Mouse (Mus musculus) kidney, postnatal 4 days (tissue): ENCODE results near the gene Kctd17.

Experiments
- DNase-seq, 2 experiments: peaks; one replicate each; pipeline ENCODE4 v3.0.0; 2021; ENCODE audit warnings: mixed read lengths in 2 of 2

Gene Kctd17

GRCm38 (mm10) chr15:78428391-78429138, at the start of gene Kctd17:
Gene Kctd17, plus strand, starts transcription at chr15:78428564.
- peak; percentile 85 to 88 for DNase-seq

GRCm38 (mm10) chr15:78380208-78380607, 48.2 kb upstream of the Kctd17 start:
- no peak for DNase-seq

DNA sequence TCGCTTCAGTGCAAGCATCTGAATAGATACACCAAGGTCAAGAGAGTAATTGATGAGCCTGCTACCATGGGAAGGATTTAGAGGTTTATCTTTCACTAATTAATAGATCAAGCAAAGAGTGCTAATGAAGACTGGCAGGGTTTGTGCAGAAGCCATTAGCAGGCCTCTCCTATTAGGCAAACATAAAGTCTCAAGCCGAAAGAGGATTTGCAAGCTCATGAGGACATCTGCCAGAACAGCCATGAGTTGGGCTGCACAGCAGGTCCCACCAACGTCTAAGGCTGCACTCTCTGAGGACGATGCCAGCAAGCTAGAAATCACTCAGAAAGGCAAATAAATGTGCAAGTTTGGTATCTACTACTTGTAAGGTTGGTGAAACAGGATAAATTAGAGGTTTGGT, 47.6 kb upstream of the Kctd17 start:
- DNase-seq: no peak

GRCm38 (mm10) chr15:78382115-78382514, 46.2 kb upstream of the Kctd17 start:
- no peak for DNase-seq

GRCm38 (mm10) chr15:78383450-78384219, 44.7 kb upstream of the Kctd17 start:
- peak; percentile 29 to 47 for DNase-seq

DNA sequence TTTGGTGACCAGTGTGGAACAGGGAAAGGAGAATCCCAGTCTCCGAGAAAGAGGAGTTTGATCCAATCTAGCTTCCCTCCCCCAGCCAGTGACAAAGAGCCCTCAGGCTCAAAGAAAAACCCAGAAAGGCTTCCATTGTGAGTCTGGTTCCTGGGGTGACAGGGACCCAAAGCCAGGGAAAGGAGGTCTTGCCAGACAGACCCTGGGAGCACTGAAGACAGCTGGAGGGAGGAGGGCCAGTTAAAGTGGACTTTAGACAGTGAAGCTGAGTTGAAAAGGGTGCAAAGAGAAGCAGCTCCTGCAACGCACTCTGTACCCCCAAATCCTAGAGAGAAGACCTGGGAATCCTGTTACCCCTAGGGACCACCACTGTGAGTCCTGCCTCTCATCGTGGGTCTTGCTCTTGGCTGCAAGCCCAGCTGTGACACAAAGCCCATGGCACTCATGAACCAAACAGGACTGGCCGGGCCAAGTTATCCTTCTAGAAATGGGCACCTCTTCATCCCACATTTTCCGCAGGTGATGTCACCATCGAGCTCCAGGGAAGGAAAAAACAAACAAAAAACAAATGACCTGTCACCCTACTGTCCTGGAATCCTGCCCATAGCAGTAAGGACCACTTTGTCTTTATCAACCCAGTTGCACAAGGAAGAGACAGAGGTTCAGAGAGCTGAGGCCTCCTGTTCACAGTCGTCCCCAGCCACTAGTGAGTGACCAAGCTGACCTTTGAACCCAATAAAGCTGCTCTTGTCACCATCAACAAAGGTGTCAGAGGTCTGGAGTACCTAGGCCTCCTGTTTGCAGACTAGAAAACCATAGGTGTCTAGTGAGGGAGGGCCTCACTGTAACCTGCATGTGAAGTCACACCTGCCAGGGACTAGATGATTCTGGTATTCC, 43.9 kb upstream of the Kctd17 start:
- no peak for DNase-seq

GRCm38 (mm10) chr15:78385564-78385963, 42.8 kb upstream of the Kctd17 start:
- no peak for DNase-seq

- DNase-seq: no peak
Observed at GRCm38 (mm10) chr15:78390855-78391254, 37.5 kb upstream of the Kctd17 start.

DNA sequence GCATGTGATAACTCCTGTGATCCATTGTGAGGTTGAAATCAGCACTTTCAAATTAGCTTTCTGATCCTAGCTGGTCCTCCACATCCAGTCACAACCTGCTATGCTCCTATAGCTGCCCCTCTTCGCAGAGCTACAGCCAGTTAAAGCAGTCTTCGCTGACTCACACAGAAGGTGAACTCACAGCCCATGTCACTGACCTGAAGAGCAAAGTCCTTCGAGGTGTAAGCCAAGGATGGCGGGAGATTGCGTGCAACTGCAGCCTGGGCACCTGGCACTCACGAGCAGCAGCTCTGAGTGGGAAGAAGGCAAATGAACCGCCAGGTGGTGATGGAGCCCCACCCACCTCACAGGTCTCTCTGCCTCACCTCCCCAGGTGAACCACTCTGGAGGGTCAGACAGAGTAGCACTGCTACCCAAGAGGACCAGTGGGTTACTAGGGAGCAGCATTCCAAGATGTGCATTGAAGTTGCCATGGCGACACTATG, 32.8 kb upstream of the Kctd17 start, which contains the start of gene Tex33:
Tex33 (minus strand) TSS at position 435 of the 485 bp plus-strand sequence.
- DNase-seq: no peak

GRCm38 (mm10) chr15:78401345-78401744, 27.0 kb upstream of the Kctd17 start:
- DNase-seq: no peak

GRCm38 (mm10) chr15:78401921-78402320, 26.4 kb upstream of the Kctd17 start:
- peak; percentile 64 to 73 for DNase-seq

DNA sequence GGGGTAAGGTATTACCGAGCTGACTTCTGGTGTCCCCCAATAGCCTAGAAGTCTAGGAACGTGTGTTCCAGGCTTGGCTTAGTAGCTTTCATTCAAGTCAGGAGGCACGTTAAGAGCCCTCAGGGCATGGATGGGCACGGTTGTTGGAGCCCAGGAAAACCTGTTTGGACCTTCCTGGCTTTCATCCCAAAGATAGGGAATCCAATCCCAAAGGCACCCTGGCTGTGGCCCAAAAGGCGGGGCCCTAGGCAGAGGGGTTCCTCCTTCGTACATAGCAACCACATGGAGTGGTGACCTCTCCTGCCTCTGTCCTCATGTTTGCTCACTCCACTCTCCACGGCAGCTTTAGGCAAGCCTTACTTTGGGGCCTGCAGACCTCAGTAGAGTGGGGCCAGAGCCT, 25.9 kb upstream of the Kctd17 start:
- DNase-seq: peak; percentile 30 to 50

DNA sequence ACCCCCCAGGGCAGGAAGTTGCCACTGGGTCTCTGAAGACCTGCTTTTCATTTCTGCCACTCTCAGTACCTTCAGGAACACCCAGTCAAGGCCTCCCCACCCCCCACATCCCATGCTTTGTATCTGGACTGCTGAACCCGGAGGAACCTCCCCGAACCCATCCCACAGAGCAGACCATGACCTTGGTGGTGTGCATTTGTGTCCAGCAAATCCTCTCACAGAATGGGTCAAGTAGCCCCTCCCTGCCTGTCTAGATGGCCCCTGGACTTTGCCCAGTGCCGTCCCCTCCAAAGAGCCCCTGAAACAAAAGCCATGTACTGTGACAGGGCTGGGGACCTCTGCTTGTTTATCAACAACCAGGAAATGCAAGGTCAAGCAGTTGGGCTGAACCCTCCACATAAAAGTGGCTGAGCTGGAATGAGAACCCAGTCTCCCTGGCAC, 25.0 kb upstream of the Kctd17 start:
- peak; percentile 70 to 85 for DNase-seq

GRCm38 (mm10) chr15:78403896-78404295, 24.5 kb upstream of the Kctd17 start:
- DNase-seq: peak; percentile 50 to 70

GRCm38 (mm10) chr15:78405098-78405497, 23.3 kb upstream of the Kctd17 start:
- peak in 1 of 2 experiments; percentile 28 for DNase-seq

DNA sequence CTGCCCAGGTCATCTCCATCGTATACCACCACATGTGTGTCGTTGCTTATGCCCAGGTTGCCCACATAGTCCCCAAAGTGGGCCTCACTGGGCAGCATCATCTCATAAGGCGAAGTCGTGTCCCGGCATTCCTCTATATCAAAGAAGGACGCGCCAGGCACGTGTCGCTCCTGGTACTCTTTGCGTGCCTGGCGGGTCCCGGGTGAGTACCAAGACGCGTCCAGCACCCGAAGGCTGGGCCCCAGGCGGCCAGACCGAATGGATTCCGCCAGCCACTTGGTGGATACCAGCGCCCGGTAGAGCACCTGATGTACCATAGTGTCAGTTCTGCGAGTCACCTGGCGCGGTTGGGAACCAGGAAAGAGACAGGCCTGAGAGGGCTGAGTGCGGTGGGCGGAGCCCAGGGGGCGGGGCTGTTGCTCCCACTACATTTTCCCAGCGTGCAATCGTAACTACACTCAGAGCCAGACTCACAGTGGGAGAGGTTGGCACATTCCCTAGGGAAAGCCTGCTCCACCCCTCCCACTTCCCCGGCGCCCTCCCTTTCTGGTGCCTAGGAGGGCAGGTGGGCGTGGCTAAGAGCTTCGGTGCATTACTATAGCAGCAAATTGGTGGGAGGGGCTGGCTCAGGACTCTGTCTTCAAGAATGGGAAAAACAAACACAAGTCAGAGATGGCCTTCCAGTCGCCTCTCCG, 22.7 kb upstream of the Kctd17 start, which contains the start of gene Tst:
Tst (minus strand) TSS at position 391 of the 695 bp plus-strand sequence.
- DNase-seq: peak; percentile 91 to 96

GRCm38 (mm10) chr15:78406293-78406934, 21.9 kb upstream of the Kctd17 start, which contains the start of gene Mpst:
Gene Mpst, plus strand, starts transcription at chr15:78406416.
- DNase-seq: peak; percentile 90 to 94

GRCm38 (mm10) chr15:78409570-78410052, 18.8 kb upstream of the Kctd17 start:
- DNase-seq: peak; percentile 39 to 64

DNA sequence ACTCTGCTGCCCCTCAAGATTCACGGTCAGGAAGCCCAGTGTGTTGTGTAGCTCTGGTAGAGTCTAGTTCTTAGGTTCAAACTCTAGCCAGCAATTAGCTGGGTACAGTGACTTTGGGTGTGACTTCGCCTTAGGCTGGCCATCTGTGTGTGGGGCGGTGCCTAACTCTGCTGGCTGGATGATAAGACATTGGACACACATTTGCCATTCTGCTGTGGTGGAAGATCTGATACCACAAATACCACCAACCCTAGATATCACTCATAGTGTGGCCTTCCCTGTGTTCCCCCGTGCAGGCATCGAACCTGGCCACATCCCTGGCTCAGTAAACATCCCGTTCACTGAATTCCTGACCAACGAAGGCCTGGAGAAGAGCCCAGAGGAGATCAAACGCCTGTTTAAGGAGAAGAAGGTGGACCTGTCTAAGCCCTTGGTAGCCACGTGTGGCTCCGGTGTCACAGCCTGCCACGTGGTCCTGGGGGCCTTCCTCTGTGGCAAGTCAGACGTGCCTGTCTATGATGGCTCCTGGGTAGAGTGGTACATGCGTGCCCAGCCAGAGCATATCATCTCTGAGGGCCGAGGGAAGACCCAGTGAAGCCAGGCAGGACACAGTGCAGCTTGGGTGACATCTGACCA, 15.2 kb upstream of the Kctd17 start:
- DNase-seq: no peak

DNA sequence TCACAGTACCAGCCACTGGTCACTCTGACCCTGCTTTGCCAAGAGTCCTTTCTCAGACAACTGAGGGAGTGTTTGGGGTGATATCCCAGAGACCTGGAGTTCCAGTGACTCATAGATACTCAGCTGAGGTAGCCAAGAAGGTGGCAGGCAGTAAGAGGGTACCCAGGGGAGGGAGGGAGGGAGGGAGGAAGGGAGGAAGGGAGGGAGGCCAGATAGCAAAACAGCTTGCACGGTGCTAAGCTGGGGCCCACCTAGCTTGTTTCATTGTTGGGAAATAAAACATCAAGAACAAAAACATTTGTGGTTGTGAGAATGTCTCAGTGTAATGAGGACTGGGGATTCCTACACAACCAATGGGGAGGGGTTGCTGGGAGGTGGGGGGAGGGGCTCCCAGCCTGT, 14.6 kb upstream of the Kctd17 start:
- DNase-seq: no peak

DNA sequence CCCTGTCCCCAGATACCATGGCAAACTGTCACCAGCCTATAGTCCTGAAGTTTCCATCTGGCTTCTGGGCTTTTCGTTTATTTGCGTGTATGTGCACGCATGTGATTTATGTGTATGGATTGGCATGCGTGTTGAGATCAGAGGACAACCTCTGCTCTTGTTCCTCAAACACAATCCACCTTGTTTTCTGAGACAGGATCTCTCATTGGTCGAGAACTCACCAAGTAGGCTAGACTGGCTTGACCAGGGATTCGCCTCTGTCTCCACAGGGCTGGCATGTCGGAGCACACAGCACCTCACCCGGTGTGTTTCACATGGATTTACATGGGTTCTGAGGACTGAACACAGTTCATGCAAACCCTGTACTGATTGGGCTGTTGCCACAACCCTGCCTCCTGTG, 14.2 kb upstream of the Kctd17 start:
- DNase-seq: no peak
